Mouse (Mus musculus): ENCODE data around the gene Gm13889. TPM values are rescaled to one million over a fixed set of nuclear protein-coding genes. Genes with fewer than 3 reads are reported as not detected.

Gm13889 gene
- polyA plus RNA-seq, 1 experiment from 2014 or later: 3.8 TPM

- no peak overlapping the region for H3K27ac ChIP-seq
- no peak overlapping the region for H3K4me3 ChIP-seq
- H3K9me3 ChIP-seq (replicated peaks): no peaks in the 10 kb centered on the region
- no peak overlapping the region for H3K4me2 ChIP-seq
- no peak overlapping the region for H3K9ac ChIP-seq
- H3K27me3 ChIP-seq (replicated peaks): 0 out of 2 replicates have a peak, but pooled peaks cover 3% of the 10 kb centered on the region
- 73% methylated on average over 2 of the region's 2 CpGs for WGBS (ENCODE audit: insufficient replicate concordance)
- H3K4me1 ChIP-seq: no peaks in the 10 kb centered on the region
- H3K36me3 ChIP-seq: no peaks in the 10 kb centered on the region
- no peak for ATAC-seq
These were observed 43.4 kb downstream of the Gm13889 start for GRCm38 (mm10) chr2:93913552-93913951.

GRCm38 (mm10) chr2:93911942-93912341 lies 45.1 kb downstream of the Gm13889 start:
- WGBS (ENCODE audit: insufficient replicate concordance): 72% methylated on average over 10 of the region's 10 CpGs
- Histone ChIP-seq H3K27me3 (replicated peaks) (0 out of 2 replicates have a peak, but pooled peaks cover 3% of the 10 kb centered on the region), H3K9ac (no peak overlapping the region), H3K36me3 (no peaks in the 10 kb centered on the region), H3K4me1 (no peaks in the 10 kb centered on the region), H3K4me2 (no peak overlapping the region), H3K4me3 (no peak overlapping the region), H3K27ac (no peak overlapping the region), H3K9me3 (replicated peaks) (no peaks in the 10 kb centered on the region)
- ATAC-seq: no peak

- no peak for ATAC-seq
- Histone ChIP-seq H3K9me3 (replicated peaks) (no peaks in the 10 kb centered on the region), H3K27me3 (replicated peaks) (0 out of 2 replicates have a peak, but pooled peaks cover 3% of the 10 kb centered on the region), H3K4me3 (no peak overlapping the region), H3K36me3 (no peaks in the 10 kb centered on the region), H3K9ac (no peak overlapping the region), H3K27ac (no peak overlapping the region), H3K4me2 (no peak overlapping the region), H3K4me1 (no peaks in the 10 kb centered on the region)
- WGBS (ENCODE audit: insufficient replicate concordance): 69% methylated on average over 5 of the region's 5 CpGs
These were observed 47.3 kb downstream of the Gm13889 start for GRCm38 (mm10) chr2:93909716-93910115.

- H3K4me1 ChIP-seq: 0 out of 2 replicates have a peak, but pooled peaks cover 5% of the 10 kb centered on the region
- H3K9ac ChIP-seq: no peak overlapping the region
- no peak overlapping the region for H3K27ac ChIP-seq
- no peaks in the 10 kb centered on the region for H3K9me3 ChIP-seq (replicated peaks)
- 0 out of 2 replicates have a peak, but pooled peaks cover 3% of the 10 kb centered on the region for H3K27me3 ChIP-seq (replicated peaks)
- H3K4me3 ChIP-seq: no peak overlapping the region
- ATAC-seq: no peak
- no peaks in the 10 kb centered on the region for H3K36me3 ChIP-seq
- no peak overlapping the region for H3K4me2 ChIP-seq
- WGBS (ENCODE audit: insufficient replicate concordance): 47% methylated on average over 9 of the region's 9 CpGs
These were observed 49.3 kb downstream of the Gm13889 start for GRCm38 (mm10) chr2:93907519-93908294.

GRCm38 (mm10) chr2:93906316-93906715 lies 50.7 kb downstream of the Gm13889 start:
- no peak overlapping the region for H3K9ac ChIP-seq
- H3K4me1 ChIP-seq: 0 out of 2 replicates have a peak, but pooled peaks cover 5% of the 10 kb centered on the region
- H3K36me3 ChIP-seq: no peaks in the 10 kb centered on the region
- H3K4me3 ChIP-seq: no peak overlapping the region
- H3K9me3 ChIP-seq (replicated peaks): no peaks in the 10 kb centered on the region
- WGBS (ENCODE audit: insufficient replicate concordance): 41% methylated on average over 4 of the region's 4 CpGs
- no peak for ATAC-seq
- H3K27me3 ChIP-seq (replicated peaks): 0 out of 2 replicates have a peak, but pooled peaks cover 3% of the 10 kb centered on the region
- no peak overlapping the region for H3K27ac ChIP-seq
- no peak overlapping the region for H3K4me2 ChIP-seq

Other genes with a start within 250 kb of the Gm13889 start
- gene Ext2, start 134.6 kb downstream of the Gm13889 start, polyA plus RNA-seq (2016; fragmentation: Nextera tagmentation; extraction: Ambion mirVana): 43.9 and 47.0 TPM in 2 replicates
- gene Accs, start 107.3 kb downstream of the Gm13889 start, polyA plus RNA-seq (2016; fragmentation: Nextera tagmentation; extraction: Ambion mirVana): 1.4 and 2.3 TPM in 2 replicates
- gene Accsl, start 88.0 kb downstream of the Gm13889 start, polyA plus RNA-seq (2016; fragmentation: Nextera tagmentation; extraction: Ambion mirVana): not detected in 2 replicates
- gene Gm27027, start 39.2 kb upstream of the Gm13889 start, polyA plus RNA-seq (2016; fragmentation: Nextera tagmentation; extraction: Ambion mirVana): not detected in 2 replicates
- 41.6 and 41.8 TPM in 2 replicates for gene Alkbh3, start 53.6 kb upstream of the Gm13889 start, polyA plus RNA-seq (2016; fragmentation: Nextera tagmentation; extraction: Ambion mirVana)
- gene Hsd17b12, start 200.8 kb upstream of the Gm13889 start, polyA plus RNA-seq (2016; fragmentation: Nextera tagmentation; extraction: Ambion mirVana): 70.3 and 70.5 TPM in 2 replicates